Mouse (Mus musculus) midbrain, embryonic 11.5 days (tissue): ENCODE data around the gene Ugt1a6b. TPM values are rescaled to one million over a fixed set of nuclear protein-coding genes. Genes with fewer than 3 reads are reported as not detected.
A peak's percentile ranks its signal among the peaks of the same experiment; 100 is the strongest.

Experiments used
- ATAC-seq: fragments of 200-750 bp; cut with Nextera tagmentation; 2 replicates; pipeline ENCODE4 v1.8.0; 2017; ENCODE audit warnings: moderate TSS enrichment, moderate library complexity; ENCODE audit not compliant: low FRiP score
- DNase-seq: peaks from one replicate; pipeline ENCODE4 v3.0.0; 2015; ENCODE audit warnings: low spot score; ENCODE audit errors: missing footprints
- H3K27ac ChIP-seq: fragments of 300-500 bp; sonication (generic); 2 replicates; pipeline ENCODE4 v1.5.1; 2014; ENCODE audit warnings: low read depth, low read length
- H3K27me3 ChIP-seq: fragments of 300-500 bp; sonication (generic); 2 replicates; pipeline ENCODE4 v1.6.1; 2014; ENCODE audit warnings: mild to moderate bottlenecking, low read length, moderate library complexity, mixed read lengths; ENCODE audit not compliant: control insufficient read depth, insufficient read depth
- H3K36me3 ChIP-seq: fragments of 300-500 bp; sonication (generic); 2 replicates; pipeline ENCODE4 v1.6.1; 2014; ENCODE audit warnings: mild to moderate bottlenecking, low read length, moderate library complexity, mixed read lengths; ENCODE audit not compliant: control insufficient read depth, insufficient read depth
- H3K4me1 ChIP-seq: fragments of 300-500 bp; sonication (generic); 2 replicates; pipeline ENCODE4 v1.6.1; 2014; ENCODE audit warnings: low read length; ENCODE audit not compliant: control insufficient read depth, insufficient read depth
- H3K4me2 ChIP-seq: fragments of 300-500 bp; sonication (generic); 2 replicates; pipeline ENCODE4 v1.6.1; 2014; ENCODE audit warnings: mild to moderate bottlenecking, moderate library complexity
- H3K4me3 ChIP-seq: fragments of 300-500 bp; sonication (generic); 2 replicates; pipeline ENCODE4 v1.5.1; 2014; ENCODE audit warnings: low read depth, low read length
- H3K9ac ChIP-seq: fragments of 300-500 bp; sonication (generic); 2 replicates; pipeline ENCODE4 v1.6.1; 2014; ENCODE audit warnings: low read length
- H3K9me3 ChIP-seq: fragments of 300-500 bp; sonication (generic); 2 replicates; pipeline ENCODE4 v1.6.1; 2016; ENCODE audit warnings: low read length; ENCODE audit not compliant: control insufficient read depth
- WGBS: fragments of 180-500 bp; shearing (Covaris S2); extraction: QIAGEN DNeasy Blood & Tissue Kit; methylation state at CpG from one replicate; pipeline ENCODE4 v1.1.7; 2014; 5-methylcytosine and 5-hydroxymethylcytosine counted together
- polyA plus RNA-seq: library from polyadenylated mRNA; unstranded; fragments of >200 nt; fragmentation: Nextera tagmentation; extraction: Ambion mirVana; gene quantifications from 2 replicates; pipeline ENCODE4 v1.2.1, GENCODE M21; 2014

Gene Ugt1a6b
- polyA plus RNA-seq, 1 experiment from 2014 or later = not detected

DNA sequence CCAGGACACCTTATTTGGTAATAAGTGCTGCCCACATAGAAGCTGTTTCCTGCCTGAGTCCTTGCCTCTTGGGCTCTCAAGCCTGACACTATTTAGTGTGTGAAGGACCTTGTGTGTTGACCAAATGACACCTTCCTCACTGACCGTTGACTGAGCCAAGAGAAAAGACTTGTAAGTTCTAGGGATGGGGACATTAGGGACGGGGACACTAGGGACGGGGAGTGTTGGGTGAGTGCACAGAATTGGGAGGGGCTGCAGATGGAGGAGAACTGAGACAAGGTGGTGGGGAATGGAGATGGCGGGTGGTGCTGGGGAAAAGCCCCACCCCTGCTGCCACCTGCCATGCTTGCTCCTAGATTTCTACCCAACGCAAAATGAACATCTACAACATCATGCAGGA lies 126.9 kb downstream of the Ugt1a6b start:
- Histone ChIP-seq H3K4me3 (no peak overlapping the region), H3K4me2 (no peak overlapping the region), H3K9ac (no peak overlapping the region), H3K36me3 (no peaks in the 10 kb centered on the region), H3K9me3 (peaks cover 98% of the 10 kb centered on the region), H3K27ac (no peak overlapping the region), H3K4me1 (no peaks in the 10 kb centered on the region), H3K27me3 (no peaks in the 10 kb centered on the region)
- WGBS = 83% methylated on average over 5 of the region's 5 CpGs
- ATAC-seq (peak; percentile 8; the same call in 1 of the 2 replicates), DNase-seq (no peak)

DNA sequence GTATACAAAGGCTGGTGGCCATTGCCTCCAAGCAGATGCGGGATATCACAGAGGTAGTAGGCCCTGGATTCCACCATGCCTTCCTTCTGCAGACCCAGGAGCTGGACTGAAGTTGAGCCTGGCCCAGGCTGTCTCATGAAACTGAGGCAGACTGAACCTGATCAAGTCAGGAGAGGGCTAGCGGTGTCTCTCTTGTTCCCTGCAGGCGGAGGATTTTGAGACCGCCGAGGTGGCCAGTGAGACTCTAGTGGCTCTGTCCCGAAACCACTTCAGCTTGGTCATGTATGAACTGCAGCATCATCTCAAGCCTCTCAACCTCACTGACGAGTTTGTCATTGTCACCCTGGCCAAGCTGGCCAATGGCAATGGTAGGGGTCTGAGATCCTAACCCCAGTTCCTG lies 127.4 kb downstream of the Ugt1a6b start:
- Histone ChIP-seq H3K27ac (no peak overlapping the region), H3K9ac (no peak overlapping the region), H3K9me3 (peaks cover 100% of the 10 kb centered on the region), H3K4me3 (no peak overlapping the region), H3K27me3 (no peaks in the 10 kb centered on the region), H3K36me3 (no peaks in the 10 kb centered on the region), H3K4me2 (no peak overlapping the region), H3K4me1 (no peaks in the 10 kb centered on the region)
- ATAC-seq (no peak), DNase-seq (no peak)
- 68% methylated on average over 7 of the region's 7 CpGs for WGBS

DNA sequence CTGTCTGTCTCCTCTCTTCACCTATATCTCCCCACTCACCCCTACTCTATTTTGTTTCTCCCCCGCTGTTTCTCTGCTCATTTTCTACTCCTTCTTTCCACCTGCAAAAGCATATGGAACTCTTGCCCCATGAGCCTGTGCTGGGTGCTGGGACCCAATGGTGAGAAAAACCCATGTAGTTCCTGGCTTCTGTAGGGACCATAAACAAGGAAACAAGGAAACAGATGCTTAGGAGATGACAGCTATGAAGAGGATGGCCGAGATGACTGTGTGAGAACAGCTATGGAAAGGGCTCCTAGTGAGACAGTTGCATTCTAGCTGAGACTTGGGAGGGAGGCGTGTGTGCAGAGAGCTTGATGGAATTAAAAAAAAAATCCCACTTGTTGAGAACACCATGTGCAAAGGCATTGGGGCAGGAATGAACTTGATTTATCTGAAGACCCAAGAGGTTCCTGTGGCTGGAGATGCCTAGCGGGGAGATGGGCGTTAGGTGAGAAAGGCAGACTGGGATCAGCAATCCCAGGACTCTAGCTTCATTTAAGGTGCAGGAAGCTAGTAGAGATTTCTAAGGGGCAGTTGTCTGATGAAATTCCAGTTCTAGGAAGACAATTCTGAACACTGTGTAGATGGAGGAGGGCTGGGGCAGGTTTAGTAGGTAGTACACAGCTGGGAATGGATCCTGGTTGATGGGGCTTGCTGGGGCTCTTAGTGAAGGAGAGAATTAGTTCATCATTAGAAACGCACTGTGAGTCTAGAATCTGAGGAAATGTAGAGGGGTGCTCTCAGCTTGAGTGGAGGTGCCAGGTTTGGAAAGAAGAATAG lies 128.1 kb downstream of the Ugt1a6b start:
- WGBS = 76% methylated on average over 6 of the region's 6 CpGs
- H3K36me3 ChIP-seq = no peaks in the 10 kb centered on the region
- DNase-seq = no peak

DNA sequence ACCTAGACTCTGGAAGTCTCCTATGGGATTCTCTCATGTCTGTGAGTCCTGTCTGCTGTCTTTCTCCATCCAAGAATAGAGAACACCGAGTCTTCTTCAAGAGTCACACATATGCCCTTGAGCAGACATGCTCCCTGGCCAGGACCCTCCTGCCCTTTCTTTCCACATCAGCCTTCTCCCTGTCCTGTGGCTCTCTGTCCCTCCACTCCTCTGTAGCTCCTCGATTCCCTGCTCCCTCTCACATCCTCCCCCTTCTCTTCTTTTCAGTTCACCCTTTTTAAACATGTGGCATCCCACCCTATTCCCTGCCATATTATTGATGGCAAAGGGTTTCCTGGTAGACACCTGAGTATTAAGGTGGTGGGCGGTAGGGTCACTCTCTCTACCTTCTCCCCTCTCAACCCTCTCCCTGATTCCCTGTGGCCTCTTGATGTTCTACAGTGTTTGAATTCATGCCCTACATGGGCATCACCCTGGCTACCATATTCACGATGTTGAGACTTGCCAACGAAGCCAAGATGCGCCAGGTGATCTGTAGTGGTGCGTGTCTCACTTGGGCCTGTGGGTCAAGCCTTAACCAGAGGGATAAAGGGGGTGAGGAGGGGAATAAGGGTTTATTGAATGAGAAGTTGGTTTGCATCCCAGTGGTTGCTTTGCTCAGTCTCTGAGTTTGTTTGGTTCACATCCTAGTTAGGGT lies 128.9 kb downstream of the Ugt1a6b start:
- H3K4me1 ChIP-seq = no peaks in the 10 kb centered on the region
- DNase-seq = no peak
- no peak overlapping the region for H3K9ac ChIP-seq
- no peaks in the 10 kb centered on the region for H3K27me3 ChIP-seq
- H3K4me2 ChIP-seq = no peak overlapping the region
- 67% methylated on average over 7 of the region's 7 CpGs for WGBS
- ATAC-seq = no peak
- H3K27ac ChIP-seq = no peak overlapping the region
- peaks cover 97% of the 10 kb centered on the region for H3K9me3 ChIP-seq
- H3K4me3 ChIP-seq = no peak overlapping the region
- H3K36me3 ChIP-seq = no peaks in the 10 kb centered on the region

More for the DNA sequence above, 128.1 kb downstream of the Ugt1a6b start:
- Histone ChIP-seq H3K9ac (no peak overlapping the region), H3K4me3 (no peak overlapping the region), H3K9me3 (peaks cover 100% of the 10 kb centered on the region), H3K4me1 (no peaks in the 10 kb centered on the region), H3K27ac (no peak overlapping the region), H3K4me2 (no peak overlapping the region), H3K27me3 (no peaks in the 10 kb centered on the region)
- ATAC-seq = no peak

DNA sequence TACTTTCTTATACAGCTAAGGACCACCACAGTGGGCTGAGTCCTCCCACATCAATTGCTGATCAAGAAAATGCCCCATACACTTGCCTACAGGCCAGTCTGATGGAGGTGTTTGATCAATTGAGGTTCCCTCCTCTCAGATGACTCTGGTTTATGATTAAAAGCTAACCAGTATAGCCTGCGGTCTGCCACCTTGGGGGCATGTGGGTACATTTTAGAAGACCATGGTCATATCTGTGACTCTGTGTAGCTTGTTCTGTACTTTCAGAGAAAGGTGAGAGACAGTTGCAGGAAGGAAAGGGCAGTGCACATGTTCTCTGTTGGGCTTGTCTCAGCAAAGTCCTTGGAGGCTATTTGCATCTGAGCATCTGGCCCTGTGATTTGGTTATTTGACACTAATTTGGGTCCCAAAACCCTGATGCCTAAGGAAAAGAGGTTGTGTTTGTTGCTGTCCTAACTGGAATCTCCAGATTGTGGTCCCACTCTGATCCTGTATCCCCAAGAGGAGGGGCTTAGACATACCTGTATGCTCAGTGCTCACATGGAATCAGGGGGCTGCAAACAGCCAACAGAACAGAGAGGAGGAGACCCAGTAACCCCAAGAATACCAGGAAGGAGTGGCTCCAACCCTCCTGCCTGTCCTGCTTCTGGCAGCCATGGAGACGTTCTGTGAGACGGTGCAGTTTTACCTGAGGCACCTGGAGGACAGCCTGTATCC lies 129.8 kb downstream of the Ugt1a6b start:
- Histone ChIP-seq H3K9me3 (peaks cover 97% of the 10 kb centered on the region), H3K27ac (no peak overlapping the region), H3K27me3 (no peaks in the 10 kb centered on the region), H3K9ac (no peak overlapping the region), H3K4me2 (no peak overlapping the region), H3K4me1 (no peaks in the 10 kb centered on the region), H3K4me3 (no peak overlapping the region), H3K36me3 (no peaks in the 10 kb centered on the region)
- WGBS = 55% methylated on average over 3 of the region's 3 CpGs
- ATAC-seq (no peak), DNase-seq (no peak)

DNA sequence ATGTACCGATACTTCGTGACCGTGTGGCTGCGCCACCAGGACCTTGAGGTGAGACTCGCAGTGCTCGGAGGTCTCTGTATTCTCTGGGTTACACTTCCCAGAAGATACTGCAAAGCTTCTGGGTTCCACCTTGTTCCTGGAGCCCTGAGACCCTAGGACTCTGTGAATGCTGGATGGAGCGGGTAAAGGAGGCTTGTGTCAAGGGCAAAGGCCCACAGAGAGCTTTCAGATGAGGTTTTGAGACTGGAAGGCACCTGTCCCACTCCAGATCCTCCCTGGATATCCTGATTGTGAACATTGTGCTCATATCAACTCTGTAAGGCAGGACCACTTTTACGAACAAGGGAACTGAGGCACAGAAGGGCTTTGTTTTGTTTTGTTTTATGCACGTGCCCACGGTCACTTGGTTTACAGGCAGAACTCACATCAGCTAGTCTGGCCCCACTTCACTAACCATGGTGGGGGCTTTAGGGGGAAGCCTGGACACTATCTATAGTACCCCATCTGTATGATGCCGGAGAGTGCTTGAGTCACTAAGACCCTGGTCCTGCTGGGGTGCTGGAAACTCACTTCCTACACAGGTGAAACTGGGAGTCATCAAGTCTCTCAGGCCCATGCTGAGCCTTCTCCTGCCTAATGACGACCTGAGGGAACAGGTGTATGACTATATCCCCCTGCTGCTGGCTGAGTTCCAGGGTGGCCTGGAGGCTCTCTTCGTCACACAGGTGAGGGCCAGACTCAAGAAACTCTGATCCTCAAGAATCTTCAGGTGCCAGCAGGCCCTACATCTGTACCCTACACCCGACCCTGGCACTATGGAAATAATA lies 130.6 kb downstream of the Ugt1a6b start:
- H3K27ac ChIP-seq = no peak overlapping the region
- H3K36me3 ChIP-seq = no peaks in the 10 kb centered on the region
- H3K4me3 ChIP-seq = no peak overlapping the region
- peaks cover 97% of the 10 kb centered on the region for H3K9me3 ChIP-seq
- no peak overlapping the region for H3K9ac ChIP-seq
- DNase-seq (no peak), ATAC-seq (0 out of 2 replicates have a peak, but pooled peaks have one; percentile 4)
- no peak overlapping the region for H3K4me2 ChIP-seq
- no peaks in the 10 kb centered on the region for H3K27me3 ChIP-seq
- H3K4me1 ChIP-seq = no peaks in the 10 kb centered on the region
- 69% methylated on average over 14 of the region's 14 CpGs for WGBS

DNA sequence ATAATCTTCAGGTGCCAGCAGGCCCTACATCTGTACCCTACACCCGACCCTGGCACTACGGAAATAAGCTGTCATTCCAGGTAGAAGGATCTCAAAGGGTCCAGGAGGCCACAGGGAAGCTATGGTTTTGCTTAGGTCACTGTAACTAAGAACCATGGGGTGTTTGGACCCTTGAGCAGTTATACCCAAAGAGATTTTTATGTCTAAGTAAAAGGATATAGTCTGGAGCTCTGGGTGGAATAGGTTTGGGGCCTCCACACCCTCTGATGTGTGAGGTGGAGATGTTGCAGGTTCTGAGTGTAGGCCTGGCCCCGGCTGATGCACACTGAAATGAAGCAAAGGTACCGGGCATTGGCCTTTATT lies 131.2 kb downstream of the Ugt1a6b start:
- Histone ChIP-seq H3K4me1 (no peaks in the 10 kb centered on the region), H3K4me2 (no peak overlapping the region), H3K9ac (no peak overlapping the region), H3K27ac (no peak overlapping the region), H3K27me3 (no peaks in the 10 kb centered on the region), H3K9me3 (peaks cover 97% of the 10 kb centered on the region), H3K36me3 (no peaks in the 10 kb centered on the region), H3K4me3 (no peak overlapping the region)
- 64% methylated on average over 4 of the region's 4 CpGs for WGBS
- DNase-seq (no peak), ATAC-seq (no peak)

DNA sequence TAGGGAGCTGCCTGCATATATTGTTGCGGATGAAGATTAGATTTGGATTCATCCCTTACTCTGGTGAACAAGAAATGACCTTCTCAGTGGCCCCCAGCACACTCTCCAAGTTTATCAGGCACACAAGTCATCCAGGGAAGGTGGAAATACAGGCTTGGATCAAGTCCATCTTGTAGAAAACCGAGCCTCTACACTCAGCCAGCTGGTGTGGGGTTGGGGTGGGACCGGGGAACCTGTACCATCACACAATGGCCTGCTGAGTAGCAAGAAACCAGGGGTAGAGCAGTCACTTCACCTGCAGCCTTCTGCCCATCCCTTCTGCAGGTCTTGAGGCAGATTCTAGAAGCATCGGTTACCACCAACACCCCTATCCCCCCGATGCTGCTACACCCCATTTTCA lies 131.6 kb downstream of the Ugt1a6b start:
- no peak overlapping the region for H3K4me2 ChIP-seq
- H3K9ac ChIP-seq = no peak overlapping the region
- DNase-seq (no peak), ATAC-seq (no peak)
- 38% methylated on average over 5 of the region's 5 CpGs for WGBS
- no peak overlapping the region for H3K27ac ChIP-seq
- H3K27me3 ChIP-seq = no peaks in the 10 kb centered on the region
- H3K36me3 ChIP-seq = no peaks in the 10 kb centered on the region
- H3K9me3 ChIP-seq = peaks cover 97% of the 10 kb centered on the region
- H3K4me3 ChIP-seq = no peak overlapping the region
- H3K4me1 ChIP-seq = no peaks in the 10 kb centered on the region
